Mouse (Mus musculus): Measurements from ENCODE around the gene Immp1l. TPM values are rescaled to one million over a fixed set of nuclear protein-coding genes. Genes with fewer than 3 reads are reported as not detected.

The Immp1l gene
- total RNA-seq, 1 experiment from 2014 or later, result 24.0 TPM

DNA sequence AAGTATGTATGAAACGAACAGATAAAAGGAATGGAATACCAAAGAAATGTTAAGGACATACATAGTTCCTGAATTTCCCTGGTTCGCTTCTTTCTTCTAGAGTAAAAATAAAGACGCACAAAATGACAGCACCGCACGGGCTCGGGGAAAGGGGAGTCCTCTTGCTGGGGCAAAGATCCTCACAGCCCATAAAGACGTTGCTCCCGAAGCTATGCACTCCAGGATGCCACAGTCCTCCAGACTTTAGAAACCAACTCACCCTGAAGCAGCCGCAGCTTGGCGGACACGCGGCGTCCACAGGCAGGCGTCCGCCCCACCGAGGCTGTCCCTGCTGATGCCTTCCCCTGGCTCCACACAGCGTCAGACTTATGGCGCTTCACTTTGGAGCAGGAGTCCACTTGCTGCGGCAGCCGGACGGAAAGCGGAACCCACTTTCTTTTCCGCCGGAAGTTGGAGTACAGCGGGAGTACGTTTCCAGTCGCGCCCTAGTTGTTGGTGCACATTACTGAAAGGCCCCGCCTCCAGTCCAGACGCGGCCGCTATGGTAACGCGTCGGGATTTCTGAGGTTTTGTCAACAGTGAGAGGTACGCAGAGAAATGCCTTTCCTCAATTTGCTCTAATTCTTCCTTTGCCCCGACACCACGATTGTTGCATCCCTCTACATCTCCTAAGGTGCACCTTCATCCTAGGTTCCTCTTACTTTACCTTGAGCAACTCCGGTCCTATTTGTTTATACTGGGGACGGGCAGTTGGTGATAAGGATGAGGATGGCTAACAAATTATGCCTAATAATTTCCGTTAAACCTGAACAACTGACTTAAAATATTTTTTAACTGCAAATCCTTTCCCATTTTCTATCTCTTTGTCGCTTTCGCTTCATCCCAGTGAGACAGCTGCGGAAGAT, 98.6 kb downstream of the Immp1l start, which contains the start of gene Dnajc24:
Gene Dnajc24, minus strand, starts transcription at position 715 of the 905 bp plus-strand sequence.
- ATAC-seq (replicated peaks; ENCODE audit: insufficient number of reproducible peaks, low FRiP score, low TSS enrichment, poor library complexity, severe bottlenecking), result peak; percentile 100

DNA sequence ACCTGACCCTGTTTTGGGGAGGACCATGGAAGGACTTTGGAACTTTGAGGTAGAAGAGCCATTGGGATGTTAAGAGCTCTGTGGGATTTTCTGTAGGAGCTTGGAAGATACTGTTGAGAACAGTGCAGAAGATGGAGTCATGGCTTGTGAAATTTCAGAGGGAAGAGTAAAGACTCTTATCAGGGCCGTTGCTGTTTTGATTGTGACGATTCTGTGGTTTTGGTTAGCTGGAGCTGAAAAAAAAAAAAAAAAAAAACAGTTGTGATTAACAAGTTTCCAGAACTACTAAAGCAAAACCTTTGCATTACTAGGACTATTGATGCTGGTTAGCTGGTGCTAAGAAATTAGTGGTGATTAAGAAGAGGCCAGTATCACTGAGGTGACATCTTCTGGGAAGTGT, 104.0 kb downstream of the Immp1l start:
- ATAC-seq (replicated peaks; ENCODE audit: insufficient number of reproducible peaks, low FRiP score, low TSS enrichment, poor library complexity, severe bottlenecking), result no peak

Other genes starting within 250 kb of the Immp1l start
- not detected in 3 replicates for gene Pax6, start 235.7 kb upstream of the Immp1l start, total RNA-seq (2017)
- gene Elp4, start 74 bp upstream of the Immp1l start, total RNA-seq (2017), result 2.2 to 12.3 TPM (median 3.8 TPM) in 3 replicates
- 19.2 to 38.4 TPM (median 21.2 TPM) in 3 replicates for gene Dnajc24, start 98.9 kb downstream of the Immp1l start, total RNA-seq (2017)

Measured in monocyte, adult 5-6 weeks (primary cell).